Mouse (Mus musculus): Measurements from ENCODE around the gene Slc16a1. TPM values are rescaled to one million over a fixed set of nuclear protein-coding genes. Genes with fewer than 3 reads are reported as not detected.

Slc16a1 gene
- polyA plus RNA-seq, 1 experiment: 54.9 TPM

- 94% methylated on average over 8 of the region's 8 CpGs for WGBS
- DNase-seq: no peak
- no peak overlapping the region for H3K27ac ChIP-seq (ENCODE audit: control insufficient read depth, insufficient read depth, low read length)
Observed at GRCm38 (mm10) chr3:104609690-104610380, 28.6 kb upstream of the Slc16a1 start.

GRCm38 (mm10) chr3:104610453-104611230 is 27.8 kb upstream of the Slc16a1 start:
- H3K4me3 ChIP-seq (ENCODE audit: control insufficient read depth, insufficient read depth, low read length): no peak overlapping the region
- H3K4me1 ChIP-seq (replicated peaks; ENCODE audit: control insufficient read depth, insufficient read depth, low read length): peaks cover 11% of the 10 kb centered on the region
- no peaks in the 10 kb centered on the region for H3K27me3 ChIP-seq (ENCODE audit: control insufficient read depth, insufficient read depth, low read length)
- H3K27ac ChIP-seq (ENCODE audit: control insufficient read depth, insufficient read depth, low read length): no peak overlapping the region
- WGBS: 97% methylated on average over 6 of the region's 6 CpGs
- TF ChIP-seq POLR2A (IDR thresholded peaks at IDR 0.05; ENCODE audit: control insufficient read depth, extremely low read depth, insufficient read depth, low read length, poor library complexity) (no peak), CTCF (IDR thresholded peaks at IDR 0.05; ENCODE audit: borderline replicate concordance, control insufficient read depth, extremely low read depth, insufficient read depth, low read length, poor library complexity) (no peak)
- no peaks in the 10 kb centered on the region for H3K36me3 ChIP-seq (ENCODE audit: control insufficient read depth, insufficient read depth, low read length)
- no peak for DNase-seq

More at GRCm38 (mm10) chr3:104609690-104610380, 28.6 kb upstream of the Slc16a1 start:
- H3K4me1 ChIP-seq (replicated peaks; ENCODE audit: control insufficient read depth, insufficient read depth, low read length): peaks cover 9% of the 10 kb centered on the region
- H3K4me3 ChIP-seq (ENCODE audit: control insufficient read depth, insufficient read depth, low read length): no peak overlapping the region
- H3K36me3 ChIP-seq (ENCODE audit: control insufficient read depth, insufficient read depth, low read length): no peaks in the 10 kb centered on the region
- no peak for TF ChIP-seq POLR2A (IDR thresholded peaks at IDR 0.05; ENCODE audit: control insufficient read depth, extremely low read depth, insufficient read depth, low read length, poor library complexity)
- no peak for TF ChIP-seq CTCF (IDR thresholded peaks at IDR 0.05; ENCODE audit: borderline replicate concordance, control insufficient read depth, extremely low read depth, insufficient read depth, low read length, poor library complexity)
- no peaks in the 10 kb centered on the region for H3K27me3 ChIP-seq (ENCODE audit: control insufficient read depth, insufficient read depth, low read length)

- Histone ChIP-seq H3K4me3 (ENCODE audit: control insufficient read depth, insufficient read depth, low read length) (no peak overlapping the region), H3K36me3 (ENCODE audit: control insufficient read depth, insufficient read depth, low read length) (no peaks in the 10 kb centered on the region), H3K4me1 (replicated peaks; ENCODE audit: control insufficient read depth, insufficient read depth, low read length) (peaks cover 18% of the 10 kb centered on the region), H3K27ac (ENCODE audit: control insufficient read depth, insufficient read depth, low read length) (no peak overlapping the region), H3K27me3 (ENCODE audit: control insufficient read depth, insufficient read depth, low read length) (no peaks in the 10 kb centered on the region)
- WGBS: 96% methylated on average over 3 of the region's 3 CpGs
- TF ChIP-seq CTCF (IDR thresholded peaks at IDR 0.05; ENCODE audit: borderline replicate concordance, control insufficient read depth, extremely low read depth, insufficient read depth, low read length, poor library complexity) (no peak), POLR2A (IDR thresholded peaks at IDR 0.05; ENCODE audit: control insufficient read depth, extremely low read depth, insufficient read depth, low read length, poor library complexity) (no peak)
- no peak for DNase-seq
Observed at GRCm38 (mm10) chr3:104611951-104612350, 26.5 kb upstream of the Slc16a1 start.

- Histone ChIP-seq H3K4me1 (replicated peaks; ENCODE audit: control insufficient read depth, insufficient read depth, low read length) (peaks cover 18% of the 10 kb centered on the region), H3K27ac (ENCODE audit: control insufficient read depth, insufficient read depth, low read length) (no peak overlapping the region), H3K4me3 (ENCODE audit: control insufficient read depth, insufficient read depth, low read length) (no peak overlapping the region), H3K36me3 (ENCODE audit: control insufficient read depth, insufficient read depth, low read length) (no peaks in the 10 kb centered on the region), H3K27me3 (ENCODE audit: control insufficient read depth, insufficient read depth, low read length) (no peaks in the 10 kb centered on the region)
- 94% methylated on average over 5 of the region's 5 CpGs for WGBS
- no peak for DNase-seq
- TF ChIP-seq POLR2A (IDR thresholded peaks at IDR 0.05; ENCODE audit: control insufficient read depth, extremely low read depth, insufficient read depth, low read length, poor library complexity) (no peak), CTCF (IDR thresholded peaks at IDR 0.05; ENCODE audit: borderline replicate concordance, control insufficient read depth, extremely low read depth, insufficient read depth, low read length, poor library complexity) (no peak)
Observed at GRCm38 (mm10) chr3:104613102-104613501, 25.4 kb upstream of the Slc16a1 start.

DNA sequence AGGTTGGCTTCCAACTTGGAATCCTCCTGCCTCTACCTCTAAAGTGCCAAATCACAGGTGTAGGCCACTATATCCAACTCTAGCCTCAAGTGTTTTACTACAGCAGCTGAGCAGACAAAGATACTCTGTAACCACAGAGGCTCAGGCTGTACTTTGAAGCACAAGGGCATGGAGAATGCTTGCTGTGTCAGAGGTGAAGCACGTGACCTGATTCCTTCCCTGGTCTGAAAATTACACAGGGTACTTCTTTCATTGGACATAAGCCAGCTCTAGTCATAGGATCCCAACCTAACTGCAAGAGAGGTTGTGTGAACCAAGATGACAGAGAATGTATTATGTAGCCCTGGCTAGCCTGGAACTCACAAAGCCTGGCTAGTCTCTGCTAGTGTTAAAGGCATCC is 24.4 kb upstream of the Slc16a1 start:
- Histone ChIP-seq H3K36me3 (ENCODE audit: control insufficient read depth, insufficient read depth, low read length) (no peaks in the 10 kb centered on the region), H3K4me3 (ENCODE audit: control insufficient read depth, insufficient read depth, low read length) (no peak overlapping the region), H3K4me1 (replicated peaks; ENCODE audit: control insufficient read depth, insufficient read depth, low read length) (peaks cover 18% of the 10 kb centered on the region), H3K27me3 (ENCODE audit: control insufficient read depth, insufficient read depth, low read length) (no peaks in the 10 kb centered on the region), H3K27ac (ENCODE audit: control insufficient read depth, insufficient read depth, low read length) (no peak overlapping the region)
- WGBS: 28% methylated on average over 1 of the region's 1 CpGs
- DNase-seq: no peak
- TF ChIP-seq POLR2A (IDR thresholded peaks at IDR 0.05; ENCODE audit: control insufficient read depth, extremely low read depth, insufficient read depth, low read length, poor library complexity) (no peak), CTCF (IDR thresholded peaks at IDR 0.05; ENCODE audit: borderline replicate concordance, control insufficient read depth, extremely low read depth, insufficient read depth, low read length, poor library complexity) (no peak)

DNA sequence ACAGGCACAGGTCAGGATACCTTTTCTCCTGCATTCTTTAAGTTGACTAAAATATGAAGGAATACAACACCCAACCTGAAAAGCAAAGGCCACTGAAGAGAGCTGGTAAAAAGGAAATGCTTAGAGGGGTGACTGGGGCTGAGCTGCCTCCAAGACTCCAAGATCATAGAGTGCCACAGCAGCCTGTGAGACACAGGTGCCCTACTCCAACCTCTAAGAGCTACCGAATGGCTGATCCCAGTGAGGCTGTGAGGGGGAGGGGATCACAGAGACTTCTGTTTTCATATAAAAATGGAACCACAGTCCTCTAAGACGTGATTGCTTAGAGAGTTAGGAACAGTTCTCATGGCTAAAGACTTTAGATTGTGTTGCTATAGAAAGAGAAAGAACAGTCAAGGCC is 23.3 kb upstream of the Slc16a1 start:
- peak; percentile 23 for DNase-seq
- WGBS: 14% methylated on average over 2 of the region's 2 CpGs
- TF ChIP-seq POLR2A (IDR thresholded peaks at IDR 0.05; ENCODE audit: control insufficient read depth, extremely low read depth, insufficient read depth, low read length, poor library complexity): no peak
- TF ChIP-seq CTCF (IDR thresholded peaks at IDR 0.05; ENCODE audit: borderline replicate concordance, control insufficient read depth, extremely low read depth, insufficient read depth, low read length, poor library complexity): no peak
- Histone ChIP-seq H3K4me3 (ENCODE audit: control insufficient read depth, insufficient read depth, low read length) (no peak overlapping the region), H3K36me3 (ENCODE audit: control insufficient read depth, insufficient read depth, low read length) (no peaks in the 10 kb centered on the region), H3K4me1 (replicated peaks; ENCODE audit: control insufficient read depth, insufficient read depth, low read length) (peaks cover 18% of the 10 kb centered on the region), H3K27ac (ENCODE audit: control insufficient read depth, insufficient read depth, low read length) (no peak overlapping the region), H3K27me3 (ENCODE audit: control insufficient read depth, insufficient read depth, low read length) (no peaks in the 10 kb centered on the region)

All from thymus, adult 2 months (tissue).